Mouse (Mus musculus) myocyte (in vitro differentiated cells): ENCODE data around the gene Frmd4a.

Experiments used
- MAX ChIP-seq: IDR thresholded peaks from one replicate; pipeline ENCODE4 v1.6.1; 2011; ENCODE audit warnings: low read depth, mild to moderate bottlenecking, control low read depth
- POLR2A ChIP-seq: IDR thresholded peaks from one replicate; pipeline ENCODE4 v1.6.1; 2011; ENCODE audit warnings: low read depth, mild to moderate bottlenecking, control low read depth, moderate library complexity; ENCODE audit not compliant: insufficient read length

DNA sequence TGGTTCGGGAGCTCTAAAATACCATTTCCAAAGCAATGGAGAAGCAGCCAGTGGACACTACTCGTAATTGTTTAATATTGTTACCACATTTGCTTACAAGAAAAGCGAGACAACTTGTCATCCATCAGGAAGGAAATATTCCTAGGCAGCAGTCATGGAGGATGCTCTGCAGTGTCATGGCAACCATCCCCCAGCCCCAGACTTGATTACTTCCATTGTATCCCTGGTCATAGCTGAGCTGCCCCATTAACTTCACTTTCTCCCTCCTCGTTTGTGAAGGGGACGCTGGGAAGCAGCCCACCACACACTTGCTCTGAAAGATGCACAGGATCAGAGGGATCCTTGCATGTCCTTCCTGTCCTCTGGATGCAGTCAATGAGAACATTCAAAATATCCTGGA is 173.5 kb downstream of the Frmd4a start:
- no peak for TF ChIP-seq MAX
- TF ChIP-seq POLR2A, result no peak
